Mouse (Mus musculus) neural tube, embryonic 14.5 days (tissue): Measurements from ENCODE around the gene Ap4m1. TPM values are rescaled to one million over a fixed set of nuclear protein-coding genes. Genes with fewer than 3 reads are reported as not detected.

Experiments used
- ATAC-seq: fragments of 200-750 bp; cut with Nextera tagmentation; 2 replicates; pipeline ENCODE4 v1.8.0; 2017; ENCODE audit warnings: low read depth, mild to moderate bottlenecking, moderate TSS enrichment, moderate library complexity
- H3K27ac ChIP-seq: fragments of 300-500 bp; sonication (generic); 2 replicates; pipeline ENCODE4 v1.5.1; 2014; ENCODE audit warnings: low read depth, mild to moderate bottlenecking, control low read depth, low read length, moderate library complexity, mixed read lengths
- H3K27me3 ChIP-seq: fragments of 300-500 bp; sonication (generic); 2 replicates; pipeline ENCODE4 v1.6.1; 2014; ENCODE audit warnings: low read length; ENCODE audit not compliant: control insufficient read depth, insufficient read depth
- H3K36me3 ChIP-seq: fragments of 300-500 bp; sonication (generic); 2 replicates; pipeline ENCODE4 v1.6.1; 2014; ENCODE audit warnings: low read length, mixed read lengths; ENCODE audit not compliant: control insufficient read depth, insufficient read depth
- H3K4me1 ChIP-seq: fragments of 300-500 bp; sonication (generic); 2 replicates; pipeline ENCODE4 v1.6.1; 2014; ENCODE audit warnings: low read length; ENCODE audit not compliant: control insufficient read depth, insufficient read depth
- H3K4me2 ChIP-seq: fragments of 300-500 bp; sonication (generic); 2 replicates; pipeline ENCODE4 v1.6.1; 2014; ENCODE audit warnings: mild to moderate bottlenecking, low read depth, low read length, control low read depth
- H3K4me3 ChIP-seq: fragments of 300-500 bp; sonication (generic); 2 replicates; pipeline ENCODE4 v1.5.1; 2014; ENCODE audit warnings: low read depth, low read length, control low read depth, mixed read lengths
- H3K9ac ChIP-seq: fragments of 300-500 bp; sonication (generic); replicated peaks from 2 replicates; pipeline ENCODE4 v1.6.1; 2014; ENCODE audit warnings: low read depth, mild to moderate bottlenecking, control low read depth, low read length, mixed read lengths
- H3K9me3 ChIP-seq: fragments of 300-500 bp; sonication (generic); 2 replicates; pipeline ENCODE4 v1.6.1; 2016; ENCODE audit warnings: low read length; ENCODE audit not compliant: control insufficient read depth
- WGBS: fragments of 180-500 bp; shearing (Covaris S2); extraction: QIAGEN DNeasy Blood & Tissue Kit; methylation state at CpG from one replicate; pipeline ENCODE4 v1.1.7; 2014; 5-methylcytosine and 5-hydroxymethylcytosine counted together
- polyA plus RNA-seq: library from polyadenylated mRNA; unstranded; fragments of >200 nt; fragmentation: Nextera tagmentation; extraction: Ambion mirVana; gene quantifications from 2 replicates; pipeline ENCODE4 v1.2.1, GENCODE M21; 2014

Ap4m1 gene
- polyA plus RNA-seq, 1 experiment from 2014 or later = 17.2 TPM

DNA sequence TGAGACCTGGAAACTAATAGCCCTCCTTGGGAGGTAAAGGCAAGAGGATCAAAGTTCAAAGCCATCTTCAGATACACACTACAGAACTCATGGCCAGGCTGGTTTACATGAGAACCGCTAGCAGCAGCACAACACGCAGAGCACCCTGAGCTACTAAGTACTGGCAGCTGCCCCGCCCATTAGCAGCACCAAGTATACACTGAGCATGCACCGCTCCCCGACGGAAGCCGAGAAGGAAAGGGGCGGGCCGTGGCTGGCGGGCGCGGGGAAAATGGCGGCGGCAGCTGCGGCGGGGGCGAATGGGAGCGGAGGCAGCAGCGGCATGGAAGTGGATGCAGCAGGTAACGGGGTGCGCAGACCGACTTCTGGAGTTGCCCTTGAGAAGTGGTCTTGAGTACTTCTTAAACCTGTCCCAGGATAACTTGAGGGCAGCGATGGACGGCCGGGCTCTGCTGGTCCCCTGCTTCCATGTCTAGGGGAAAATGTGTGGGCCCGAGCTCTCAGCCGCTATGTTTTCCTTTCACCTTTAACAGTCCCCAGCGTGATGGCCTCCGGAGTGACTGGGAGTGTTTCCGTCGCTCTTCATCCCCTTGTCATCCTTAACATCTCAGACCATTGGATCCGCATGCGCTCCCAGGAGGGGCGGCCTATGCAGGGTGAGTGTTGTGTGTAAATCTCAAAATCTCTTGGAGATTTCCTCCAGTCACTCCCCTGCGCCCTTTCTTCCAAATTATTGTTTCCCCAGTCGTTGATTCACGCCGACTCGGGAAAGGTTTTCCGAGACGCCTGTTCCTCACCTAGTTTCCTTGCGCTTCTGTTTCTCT, 10.7 kb upstream of the Ap4m1 start, which contains the start of gene Cops6:
Gene Cops6, plus strand, starts transcription at position 230 of the 824 bp plus-strand sequence.
- Histone ChIP-seq H3K9ac (peak within 1 kb of the TSS; percentile 60), H3K4me2 (peak within 1 kb of the TSS; percentile 88), H3K27me3 (no peaks in the 10 kb centered on the region), H3K4me1 (peaks cover 8% of the 10 kb centered on the region), H3K9me3 (no peaks in the 10 kb centered on the region), H3K4me3 (peak within 1 kb of the TSS; percentile 69), H3K27ac (peak within 1 kb of the TSS; percentile 69), H3K36me3 (peaks cover 35% of the 10 kb centered on the region)
- peak; percentile 94 for ATAC-seq
- under 1% methylated on average over 42 of the region's 42 CpGs for WGBS

DNA sequence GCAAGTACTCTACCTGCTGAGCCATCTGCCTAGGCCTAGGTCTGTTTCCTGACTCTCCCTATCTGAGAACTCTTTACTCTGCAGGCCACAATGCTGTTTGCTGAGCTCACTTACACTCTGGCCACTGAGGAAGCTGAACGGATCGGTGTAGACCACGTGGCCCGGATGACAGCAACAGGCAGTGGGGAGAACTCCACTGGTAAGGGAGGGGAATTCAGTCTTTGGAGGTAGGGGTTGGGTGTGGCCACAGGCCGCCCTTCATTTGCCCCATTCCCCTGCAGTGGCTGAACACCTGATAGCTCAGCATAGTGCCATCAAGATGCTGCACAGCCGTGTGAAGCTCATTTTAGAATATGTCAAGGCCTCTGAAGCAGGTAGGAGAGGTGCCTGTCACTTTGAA, 8.8 kb upstream of the Ap4m1 start:
- H3K9ac ChIP-seq = no peak overlapping the region
- H3K9me3 ChIP-seq = no peaks in the 10 kb centered on the region
- no peak overlapping the region for H3K4me3 ChIP-seq
- 76% methylated on average over 6 of the region's 6 CpGs for WGBS
- H3K27ac ChIP-seq = no peak overlapping the region
- no peak for ATAC-seq
- peaks cover 8% of the 10 kb centered on the region for H3K4me1 ChIP-seq
- H3K4me2 ChIP-seq = no peak overlapping the region
- H3K36me3 ChIP-seq = peaks cover 55% of the 10 kb centered on the region
- no peaks in the 10 kb centered on the region for H3K27me3 ChIP-seq

DNA sequence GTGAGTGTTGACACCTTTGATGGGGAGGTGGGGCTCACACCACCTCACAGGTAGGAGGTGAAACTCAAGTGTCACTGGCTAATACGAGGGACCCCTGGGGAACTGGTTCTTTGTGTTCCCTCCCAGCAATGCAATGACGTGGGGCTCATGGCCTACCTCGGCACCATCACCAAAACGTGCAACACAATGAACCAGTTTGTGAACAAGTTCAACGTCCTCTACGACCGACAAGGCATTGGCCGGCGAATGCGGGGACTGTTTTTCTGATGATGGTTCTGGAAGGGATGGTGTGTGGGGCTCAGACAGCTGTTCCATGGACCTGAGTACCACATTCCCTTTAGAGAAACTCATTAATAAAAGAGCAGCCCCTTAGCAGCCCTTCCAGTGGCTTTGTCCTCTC, 8.2 kb upstream of the Ap4m1 start:
- Histone ChIP-seq H3K9ac (no peak overlapping the region), H3K4me2 (no peak overlapping the region), H3K27ac (no peak overlapping the region), H3K36me3 (peaks cover 61% of the 10 kb centered on the region), H3K4me3 (no peak overlapping the region), H3K4me1 (peaks cover 8% of the 10 kb centered on the region), H3K9me3 (no peaks in the 10 kb centered on the region), H3K27me3 (no peaks in the 10 kb centered on the region)
- ATAC-seq = no peak
- WGBS = 71% methylated on average over 10 of the region's 10 CpGs

DNA sequence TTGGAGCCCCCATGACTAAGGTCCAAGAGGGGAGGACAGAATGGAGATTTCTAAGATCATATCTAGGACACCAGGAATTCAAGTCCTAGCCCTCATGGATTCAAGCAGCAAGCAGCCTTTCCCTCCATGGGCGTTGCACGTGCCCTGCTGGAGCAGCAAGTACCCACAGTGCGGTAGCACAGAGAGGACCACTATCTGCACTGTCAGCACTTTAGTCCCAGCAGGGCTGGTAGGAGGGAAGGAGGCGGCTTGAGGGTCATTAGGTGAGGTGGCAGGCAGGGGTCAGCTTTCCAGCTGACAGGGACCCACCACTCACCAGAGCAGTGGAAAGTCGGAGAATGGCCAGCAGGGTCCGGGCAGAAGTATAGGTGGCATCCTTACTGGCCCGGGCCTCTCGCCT, 6.2 kb upstream of the Ap4m1 start:
- peaks cover 16% of the 10 kb centered on the region for H3K4me1 ChIP-seq
- H3K4me3 ChIP-seq = no peak overlapping the region
- H3K27ac ChIP-seq = no peak overlapping the region
- WGBS = 71% methylated on average over 8 of the region's 8 CpGs
- no peak overlapping the region for H3K4me2 ChIP-seq
- peaks cover 67% of the 10 kb centered on the region for H3K36me3 ChIP-seq
- no peaks in the 10 kb centered on the region for H3K9me3 ChIP-seq
- no peak for ATAC-seq
- no peak overlapping the region for H3K9ac ChIP-seq
- H3K27me3 ChIP-seq = no peaks in the 10 kb centered on the region

DNA sequence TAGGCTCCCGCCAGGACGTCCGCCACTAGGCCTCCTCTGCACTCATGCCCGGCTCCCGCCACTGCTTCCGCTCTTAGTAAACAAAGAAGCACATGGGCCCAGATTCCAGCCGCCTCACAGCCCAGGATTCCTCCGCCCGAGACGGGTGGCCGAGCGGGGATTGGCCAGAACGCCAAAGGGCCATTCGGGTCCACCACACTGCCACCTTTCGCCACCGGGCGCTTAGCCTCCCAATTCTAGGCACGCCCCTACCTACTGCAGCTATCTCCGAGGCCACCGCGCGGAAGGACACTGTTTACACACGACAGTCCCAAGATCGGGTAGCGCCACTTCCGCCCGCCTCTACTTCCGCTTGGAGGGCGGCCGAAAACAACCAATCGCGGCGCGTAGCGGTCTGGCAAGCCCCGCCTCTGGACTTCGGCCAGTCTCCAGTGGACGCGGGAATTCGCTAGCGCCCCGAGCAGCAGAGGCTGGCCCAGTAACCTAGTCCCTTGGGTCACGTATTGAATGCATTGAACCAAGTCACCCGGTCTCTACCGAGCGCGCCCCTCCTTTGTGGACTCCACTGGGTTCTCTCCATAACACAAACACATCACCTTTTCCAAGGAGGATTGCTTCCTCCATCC, 753 bp upstream of the Ap4m1 start:
- Histone ChIP-seq H3K27me3 (no peaks in the 10 kb centered on the region), H3K4me2 (peak overlapping the region; percentile 57), H3K36me3 (peaks cover 38% of the 10 kb centered on the region), H3K9ac (peak overlapping the region; percentile 57), H3K9me3 (no peaks in the 10 kb centered on the region), H3K4me3 (peak overlapping the region; percentile 44), H3K4me1 (peaks cover 15% of the 10 kb centered on the region), H3K27ac (peak overlapping the region; percentile 89)
- peak; percentile 89 for ATAC-seq
- under 1% methylated on average over 46 of the region's 47 CpGs for WGBS

DNA sequence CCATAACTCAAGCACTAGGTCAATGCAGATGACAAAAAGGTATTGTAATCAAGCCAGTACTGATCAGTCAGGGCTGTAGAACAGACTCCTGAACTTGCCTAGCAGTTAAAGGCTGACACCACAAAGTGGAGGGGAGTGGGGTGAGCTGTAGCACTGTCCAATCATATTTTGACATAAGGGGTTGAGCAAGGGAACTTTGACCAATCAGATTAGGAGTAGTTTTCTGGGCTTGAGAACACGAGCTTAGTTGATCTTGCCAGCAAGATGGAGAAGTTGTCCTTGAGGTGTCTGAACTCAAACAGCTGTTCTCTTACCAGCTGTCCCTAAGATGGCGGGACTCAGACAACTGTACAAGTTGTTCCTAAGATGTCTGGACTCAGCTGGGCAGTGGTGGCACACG, 1.4 kb downstream of the Ap4m1 start:
- Histone ChIP-seq H3K27me3 (no peaks in the 10 kb centered on the region), H3K36me3 (peaks cover 34% of the 10 kb centered on the region), H3K4me2 (peak overlapping the region; percentile 56; the same call in 1 of the 2 replicates)

DNA sequence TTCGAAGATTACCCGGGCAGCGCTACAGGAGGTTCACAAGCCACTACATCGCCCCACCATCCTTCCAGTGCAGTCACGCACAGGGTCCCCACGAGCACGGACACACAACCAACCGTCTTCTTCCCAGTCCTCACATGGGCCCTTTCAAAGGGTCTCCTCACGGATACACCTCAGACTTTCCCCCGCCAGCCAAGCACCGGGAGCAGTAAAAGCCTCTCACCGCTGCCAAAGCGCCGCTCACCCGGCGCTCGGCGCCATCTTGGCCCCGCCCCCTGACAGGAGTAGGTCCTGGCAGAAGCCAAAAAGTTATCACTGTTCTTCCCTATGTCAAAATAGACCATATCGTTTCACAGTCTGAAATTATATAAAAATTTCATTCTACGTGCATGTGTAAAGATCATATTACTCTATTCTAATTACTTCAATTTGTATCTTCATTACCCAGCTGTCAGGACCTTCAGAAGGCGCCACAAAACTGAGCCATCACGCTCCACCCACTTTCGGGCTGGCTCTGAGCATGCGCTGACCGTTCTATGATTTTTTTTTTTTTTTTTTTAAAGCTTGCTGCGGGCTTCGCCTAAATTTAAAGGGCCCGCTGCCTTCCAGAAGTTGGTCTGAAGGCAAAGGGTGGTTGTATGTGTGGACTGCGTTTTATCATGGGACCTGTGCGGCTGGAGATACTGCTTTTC, 15.3 kb downstream of the Ap4m1 start, which contains the start of the genes Taf6 and Cnpy4:
Gene Taf6, minus strand, starts transcription at position 502 of the 689 bp plus-strand sequence.
Gene Cnpy4, plus strand, starts transcription at position 536 of the 689 bp plus-strand sequence.
- Histone ChIP-seq H3K4me3 (peak within 1 kb of the TSS; percentile 49), H3K9me3 (no peaks in the 10 kb centered on the region), H3K36me3 (peaks cover 22% of the 10 kb centered on the region), H3K4me2 (peak within 1 kb of the TSS; percentile 86), H3K27me3 (no peaks in the 10 kb centered on the region), H3K27ac (peak within 1 kb of the TSS; percentile 64), H3K9ac (peak within 1 kb of the TSS; percentile 74), H3K4me1 (peaks cover 10% of the 10 kb centered on the region)
- ATAC-seq = peak; percentile 83
- under 1% methylated on average over 31 of the region's 31 CpGs for WGBS

More for the DNA sequence above, 1.4 kb downstream of the Ap4m1 start:
- no peak for ATAC-seq
- WGBS = 86% methylated on average over 3 of the region's 3 CpGs
- H3K27ac ChIP-seq = no peak overlapping the region
- H3K9me3 ChIP-seq = no peaks in the 10 kb centered on the region
- H3K9ac ChIP-seq = no peak overlapping the region
- no peak overlapping the region for H3K4me3 ChIP-seq
- peaks cover 15% of the 10 kb centered on the region for H3K4me1 ChIP-seq

DNA sequence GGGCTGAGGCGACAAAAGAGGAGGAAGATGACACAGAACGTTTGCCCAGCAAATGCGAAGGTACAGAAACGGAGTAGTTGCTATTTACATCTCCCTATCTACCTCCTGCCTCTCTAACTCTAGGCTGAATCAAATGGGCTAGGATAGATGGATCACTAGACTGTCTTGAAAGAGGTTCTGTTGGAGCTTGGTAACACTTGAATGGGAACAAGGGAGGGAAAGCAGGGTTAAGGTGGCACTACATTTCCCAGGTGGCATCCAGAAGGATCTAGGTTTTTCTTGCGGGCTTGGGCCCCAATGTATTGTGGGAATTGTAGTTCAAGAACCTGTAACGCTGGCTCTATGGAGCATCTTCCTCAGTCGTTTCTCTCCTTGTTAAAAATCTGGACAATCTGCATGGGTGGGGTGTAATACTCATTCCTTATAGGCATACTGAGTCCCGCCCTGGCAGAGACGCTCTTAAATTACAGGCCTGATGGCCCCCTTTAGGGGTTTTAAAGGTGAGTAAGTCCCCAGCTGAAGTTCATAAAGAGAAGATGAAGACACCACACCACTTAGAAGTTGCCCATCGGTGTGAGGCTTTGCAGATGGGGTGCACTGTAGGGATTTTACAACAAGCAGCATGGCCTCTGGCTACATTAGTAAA, 16.0 kb downstream of the Ap4m1 start:
- H3K4me1 ChIP-seq = peaks cover 10% of the 10 kb centered on the region
- peak overlapping the region; percentile 44 for H3K9ac ChIP-seq
- WGBS = under 1% methylated on average over 10 of the region's 10 CpGs
- peak overlapping the region; percentile 49 for H3K4me3 ChIP-seq
- H3K4me2 ChIP-seq = peak overlapping the region; percentile 86
- H3K9me3 ChIP-seq = no peaks in the 10 kb centered on the region
- H3K27me3 ChIP-seq = no peaks in the 10 kb centered on the region
- ATAC-seq = peak; percentile 81
- H3K36me3 ChIP-seq = peaks cover 16% of the 10 kb centered on the region; the same call in 1 of the 2 replicates
- peak overlapping the region; percentile 55 for H3K27ac ChIP-seq
